Comparison of ENCODE assay signal across 8 mouse cellular contexts in genomic region chr3:51539567-51540408, GRCm38 (mm10). TPM values are rescaled to one million over a fixed set of nuclear protein-coding genes. Genes with fewer than 3 reads are reported as not detected.
DNase-seq lines count a peak whose midpoint lies in the region; ATAC-seq and TF ChIP-seq lines count a peak whose summit lies in the region.

No protein-coding gene starts in this region.

- no peaks in the 10 kb centered on the region for H3K27me3 ChIP-seq in liver, embryonic 11.5 days (replicated peaks; ENCODE audit: control insufficient read depth, insufficient read depth, low read length)

- ATAC-seq in erythroid progenitor cell, adult 5-6 weeks (replicated peaks; ENCODE audit: low FRiP score, poor library complexity, severe bottlenecking): peak; percentile 74
- peak; percentile 75 for ATAC-seq in liver, embryonic 11.5 days (replicated peaks; ENCODE audit: low FRiP score)

- DNase-seq in right cerebral cortex, adult 2 months (ENCODE audit: low spot score in 2 of 2): peak; percentile 47 to 73
- DNase-seq in right cerebral cortex, postnatal 36 days (ENCODE audit: low spot score in 2 of 2): no peak
- peak; percentile 75 for DNase-seq in brain, embryonic 14.5 days (ENCODE audit: low read depth)
- peak; percentile 88 for DNase-seq in induced T-regulatory cell, adult 2 months (ENCODE audit: low read depth)
- peak; percentile 70 for DNase-seq in liver, embryonic 11.5 days (ENCODE audit: low spot score)
- DNase-seq in thymus, postnatal 36 days: peak; percentile 82 to 86

- peaks cover 8% of the 10 kb centered on the region for H3K4me1 ChIP-seq in liver, embryonic 11.5 days (replicated peaks; ENCODE audit: control insufficient read depth, insufficient read depth, low read length)
- peaks cover 7% of the 10 kb centered on the region for H3K4me1 ChIP-seq in olfactory bulb, adult 2 months (ENCODE audit: control insufficient read depth, insufficient read depth, low read length)

- no peak overlapping the region; the same call in 1 of the 2 replicates for H3K27ac ChIP-seq in liver, embryonic 11.5 days (ENCODE audit: low read depth, low read length)
- H3K27ac ChIP-seq in olfactory bulb, adult 2 months (ENCODE audit: insufficient read depth, low read depth, low read length): no peak overlapping the region

- H3K4me2 ChIP-seq in liver, embryonic 11.5 days: peak overlapping the region; percentile 30

- H3K4me3 ChIP-seq in liver, embryonic 11.5 days (ENCODE audit: low read depth, low read length): no peak overlapping the region
- H3K4me3 ChIP-seq in olfactory bulb, adult 2 months (ENCODE audit: insufficient read depth, low read depth, low read length): no peak overlapping the region

- 52% methylated on average over 15 of the region's 15 CpGs for WGBS in liver, embryonic 11.5 days
- 47% methylated on average over 15 of the region's 15 CpGs for WGBS in olfactory bulb, adult 2 months

- H3K9ac ChIP-seq in liver, embryonic 11.5 days (ENCODE audit: low read depth, low read length): peak overlapping the region; percentile 40; the same call in 1 of the 2 replicates

- TF ChIP-seq POLR2A in brain, embryonic 14.5 days (IDR thresholded peaks at IDR 0.05; ENCODE audit: borderline replicate concordance, extremely low read depth, insufficient read depth, insufficient read length, poor library complexity, severe bottlenecking): no peak
- TF ChIP-seq POLR2A in olfactory bulb, adult 2 months (IDR thresholded peaks at IDR 0.05; ENCODE audit: insufficient read depth, low read depth, low read length): no peak

- peaks cover 22% of the 10 kb centered on the region for H3K36me3 ChIP-seq in liver, embryonic 11.5 days (ENCODE audit: control insufficient read depth, insufficient read depth, low read length)

- TF ChIP-seq CTCF in brain, embryonic 14.5 days (IDR thresholded peaks at IDR 0.05; ENCODE audit: borderline replicate concordance, extremely low read depth, insufficient read depth, insufficient read length): peak; percentile 74
- TF ChIP-seq CTCF in olfactory bulb, adult 2 months (IDR thresholded peaks at IDR 0.05; ENCODE audit: insufficient read depth, low read depth, low read length): peak; percentile 33; the same call in 1 of the 2 replicates

- H3K9me3 ChIP-seq in liver, embryonic 11.5 days (ENCODE audit: control insufficient read depth, low read length): no peaks in the 10 kb centered on the region

RNA-seq across cellular contexts. Expression of gene Setd7, which starts 20.9 kb away (rescaled TPM):
- 15.3 and 15.7 TPM in 2 replicates for polyA plus RNA-seq in brain, embryonic 14.5 days (2012; rRNA removed)
- 5.9 and 9.4 TPM in 2 replicates for total RNA-seq in erythroid progenitor cell, adult 5-6 weeks (2015; ENCODE audit: low replicate concordance)
- total RNA-seq in erythroid progenitor cell, adult 5-6 weeks (2017; ENCODE audit: low replicate concordance): 1.6 and 3.3 TPM in 2 replicates
- 2.3 and 2.4 TPM in 2 replicates for polyA plus RNA-seq in liver, embryonic 11.5 days (2014; fragmentation: Nextera tagmentation; extraction: Ambion mirVana)
- polyA plus RNA-seq in olfactory bulb, adult 2 months (2012; ENCODE audit: insufficient read depth, insufficient read length, low replicate concordance, missing spikeins): 388 TPM in 1 of 2 replicates, not detected in the other

RNA-seq across cellular contexts. Expression of gene Rab33b, which starts 56.1 kb away (rescaled TPM):
- polyA plus RNA-seq in brain, embryonic 14.5 days (2012; rRNA removed): 14.7 and 17.5 TPM in 2 replicates
- 2.5 and 5.4 TPM in 2 replicates for total RNA-seq in erythroid progenitor cell, adult 5-6 weeks (2015; ENCODE audit: low replicate concordance)
- total RNA-seq in erythroid progenitor cell, adult 5-6 weeks (2017; ENCODE audit: low replicate concordance): 2.2 and 2.9 TPM in 2 replicates
- polyA plus RNA-seq in liver, embryonic 11.5 days (2014; fragmentation: Nextera tagmentation; extraction: Ambion mirVana): 9.4 and 10.1 TPM in 2 replicates
- not detected in 2 replicates for polyA plus RNA-seq in olfactory bulb, adult 2 months (2012; ENCODE audit: insufficient read depth, insufficient read length, low replicate concordance, missing spikeins)

Comparison
In these comparisons a context has a peak if more than half of its experiments do, and no peak if none do; other contexts are left out.
1. DNase-seq: peak in right cerebral cortex, adult 2 months (2 of 2), brain, embryonic 14.5 days (single experiment), induced T-regulatory cell, adult 2 months (single experiment), liver, embryonic 11.5 days (single experiment) and thymus, postnatal 36 days (2 of 2); none in right cerebral cortex, postnatal 36 days (0 of 2).